Mouse (Mus musculus): Measurements from ENCODE around the gene Pet100. TPM values are rescaled to one million over a fixed set of nuclear protein-coding genes. Genes with fewer than 3 reads are reported as not detected.

The Pet100 gene
- polyA plus RNA-seq (2017; shearing (Covaris generic)) = 67.6 TPM

DNA sequence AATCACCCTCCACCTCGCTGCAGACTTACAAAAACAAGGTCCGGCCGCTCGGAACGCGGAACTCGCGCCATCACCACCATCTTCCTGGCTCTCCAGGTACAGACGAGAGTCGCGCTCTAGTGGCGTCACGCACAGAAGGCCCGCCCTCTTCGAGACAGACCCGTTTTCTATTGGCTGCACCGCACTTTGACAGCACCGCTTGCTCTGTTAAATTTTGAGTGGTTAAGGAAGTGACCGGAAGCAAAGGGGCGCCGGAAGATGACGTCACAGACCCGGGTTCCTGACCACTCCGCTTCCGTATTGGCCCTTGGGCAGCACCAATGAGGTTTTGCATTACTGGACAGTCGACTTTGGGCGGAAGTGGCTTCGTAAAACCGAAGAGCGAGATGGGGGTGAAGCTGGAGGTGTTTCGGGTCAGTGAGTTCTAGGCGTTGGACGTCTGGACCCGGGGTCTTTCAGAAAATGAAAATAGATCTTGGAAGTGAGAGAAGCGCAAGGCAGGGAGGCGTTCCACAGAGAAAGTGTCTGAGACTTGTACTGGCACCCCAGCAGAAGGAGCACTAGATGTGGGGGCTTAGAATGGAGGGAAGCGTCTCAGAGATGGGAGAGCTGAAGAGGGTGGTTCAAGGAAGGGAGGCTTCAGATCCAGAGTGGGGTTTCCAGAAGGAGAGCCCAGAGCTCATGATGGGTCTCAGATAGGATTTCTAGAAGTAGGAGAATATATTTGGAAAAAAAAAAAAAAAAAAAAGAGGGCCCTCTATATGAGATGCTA lies at the start of gene Pet100, which contains the start of gene Xab2:
Gene Pet100 (plus strand): TSS at position 350 of the 772 bp plus-strand sequence.
Gene Xab2 (minus strand): TSS at position 118 of the 772 bp plus-strand sequence.

GRCm38 (mm10) chr8:3586993-3587390 lies 34.4 kb upstream of the Pet100 start, which contains the start of gene Camsap3:
TSS of gene Camsap3 (plus strand) at chr8:3587293.

GRCm38 (mm10) chr8:3625445-3625844 lies 4.1 kb downstream of the Pet100 start, which contains the start of gene Pcp2:
TSS of gene Pcp2 (minus strand) at chr8:3625545.

DNA sequence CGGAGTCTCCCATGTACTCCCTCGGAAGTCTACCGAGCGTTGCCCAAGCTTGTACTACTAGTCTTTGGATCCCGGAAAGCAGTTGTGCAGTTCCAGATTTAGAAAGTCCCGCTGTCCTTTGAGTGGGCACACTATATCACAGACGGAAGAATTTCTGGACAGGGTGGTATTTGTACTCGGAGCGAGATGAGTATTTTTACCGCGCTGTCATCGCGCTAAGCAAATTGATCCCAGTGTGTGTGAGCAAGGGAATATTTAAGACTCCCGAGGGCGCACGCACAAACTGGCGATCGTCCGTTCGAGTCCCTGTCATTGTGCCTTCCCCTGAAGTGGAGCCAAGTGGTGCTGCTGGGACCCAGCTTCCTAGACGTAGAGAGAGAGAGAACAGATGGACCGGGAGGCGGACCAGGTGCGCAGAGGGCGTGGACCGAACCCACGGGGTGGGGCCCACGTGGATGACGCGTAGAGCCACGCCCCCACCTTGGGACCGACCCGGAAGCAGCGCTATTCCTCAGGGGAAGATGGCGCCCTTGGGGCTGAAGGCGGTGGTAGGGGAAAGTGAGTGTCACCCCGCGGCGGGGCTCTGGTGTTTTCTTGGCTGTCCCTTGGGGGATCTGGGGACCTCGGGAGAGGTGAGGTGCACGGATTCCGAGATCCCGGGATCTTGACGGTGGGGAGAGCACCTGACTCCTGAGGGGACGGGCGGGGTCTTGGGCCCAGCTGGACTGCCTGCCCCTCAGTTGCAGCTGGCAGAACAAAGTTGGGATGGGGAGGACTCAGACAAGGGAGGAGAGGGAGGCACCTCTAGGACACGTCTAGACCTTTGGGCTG lies 9.5 kb downstream of the Pet100 start, which contains the start of gene Stxbp2:
Gene Stxbp2 (plus strand): TSS at position 309 of the 831 bp plus-strand sequence.

DNA sequence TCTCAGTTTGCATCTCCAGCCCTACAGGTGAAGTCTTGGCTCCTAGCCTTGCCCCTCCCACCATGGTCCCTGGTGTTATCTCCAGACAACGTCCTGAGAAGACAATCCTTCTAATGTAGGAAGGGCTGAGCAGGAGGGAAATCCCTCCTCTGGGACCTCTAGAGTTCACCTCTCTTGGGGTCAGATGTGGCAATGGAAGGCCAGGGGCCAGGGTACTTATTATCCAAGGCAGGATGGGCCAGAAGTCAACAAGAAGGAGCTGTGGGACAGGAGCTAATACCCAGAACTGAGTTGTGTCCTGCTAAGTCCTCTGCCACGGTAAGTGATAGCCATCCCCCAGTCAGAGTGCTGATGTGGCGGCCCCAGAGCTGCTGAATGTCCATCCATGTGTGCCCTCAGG lies 34.2 kb downstream of the Pet100 start, which contains the start of gene Retn:
Gene Retn (plus strand): TSS at position 245 of the 400 bp plus-strand sequence.

GRCm38 (mm10) chr8:3665507-3665906 lies 44.2 kb downstream of the Pet100 start, which contains the start of gene Mcemp1:
TSS of gene Mcemp1 (plus strand) at chr8:3665754.

GRCm38 (mm10) chr8:3671980-3672491 lies 50.7 kb downstream of the Pet100 start, which contains the start of gene Fcor:
TSS of gene Fcor (minus strand) at chr8:3672362.

Other genes starting within 250 kb of the Pet100 start
- 127 TPM for gene Arhgef18, start 228.5 kb upstream of the Pet100 start, polyA plus RNA-seq (2017; shearing (Covaris generic))
- gene Pex11g, start 153.9 kb upstream of the Pet100 start, polyA plus RNA-seq (2017; shearing (Covaris generic)) = 2.6 TPM
- not detected for gene Tex45, start 150.7 kb upstream of the Pet100 start, polyA plus RNA-seq (2017; shearing (Covaris generic))
- 3.8 TPM for gene Zfp358, start 128.4 kb upstream of the Pet100 start, polyA plus RNA-seq (2017; shearing (Covaris generic))
- 131 TPM for gene Mcoln1, start 121.1 kb upstream of the Pet100 start, polyA plus RNA-seq (2017; shearing (Covaris generic))
- gene Pnpla6, start 106.2 kb upstream of the Pet100 start, polyA plus RNA-seq (2017; shearing (Covaris generic)) = 27.4 TPM
- gene C330021F23Rik, start 53.6 kb upstream of the Pet100 start, polyA plus RNA-seq (2017; shearing (Covaris generic)) = not detected
- gene Camsap3, start 34.3 kb upstream of the Pet100 start, polyA plus RNA-seq (2017; shearing (Covaris generic)) = not detected
- gene Xab2, start 232 bp upstream of the Pet100 start, polyA plus RNA-seq (2017; shearing (Covaris generic)) = 121 TPM
- not detected for gene Pcp2, start 4.0 kb downstream of the Pet100 start, polyA plus RNA-seq (2017; shearing (Covaris generic))
- gene Stxbp2, start 9.4 kb downstream of the Pet100 start, polyA plus RNA-seq (2017; shearing (Covaris generic)) = 200 TPM
- gene Retn, start 34.2 kb downstream of the Pet100 start, polyA plus RNA-seq (2017; shearing (Covaris generic)) = not detected
- not detected for gene Mcemp1, start 44.2 kb downstream of the Pet100 start, polyA plus RNA-seq (2017; shearing (Covaris generic))
- not detected for gene Fcor, start 50.8 kb downstream of the Pet100 start, polyA plus RNA-seq (2017; shearing (Covaris generic))
- gene Trappc5, start 54.8 kb downstream of the Pet100 start, polyA plus RNA-seq (2017; shearing (Covaris generic)) = 19.1 TPM
- not detected for gene Fcer2a, start 72.6 kb downstream of the Pet100 start, polyA plus RNA-seq (2017; shearing (Covaris generic))
- gene Clec4g, start 99.1 kb downstream of the Pet100 start, polyA plus RNA-seq (2017; shearing (Covaris generic)) = not detected
- not detected for gene Cd209a, start 127.4 kb downstream of the Pet100 start, polyA plus RNA-seq (2017; shearing (Covaris generic))
- gene Cd209e, start 232.8 kb downstream of the Pet100 start, polyA plus RNA-seq (2017; shearing (Covaris generic)) = not detected